Comparison of ENCODE assay signal across 9 mouse cellular contexts in genomic region chr1:93128710-93129349, GRCm38 (mm10). TPM values are rescaled to one million over a fixed set of nuclear protein-coding genes. Genes with fewer than 3 reads are reported as not detected.
DNase-seq lines count a peak whose midpoint lies in the region; ATAC-seq and TF ChIP-seq lines count a peak whose summit lies in the region.
"Had no signal": no experiment of that assay in that cellular context is flagged by ENCODE, and none has a peak within 500 bp of the region (broad histone marks: within the 10 kb centered on the region; RNA-seq: fewer than 3 reads in every experiment).

No protein-coding gene starts in this region.

- no peak overlapping the region for H3K9ac ChIP-seq in ES-E14 (ENCODE audit: insufficient read depth, low read depth, low read length, poor library complexity, severe bottlenecking)
- H3K9ac ChIP-seq in lung, embryonic 15.5 days = no peak overlapping the region
- H3K9ac ChIP-seq: heart, embryonic 13.5 days had no signal

- H3K4me3 ChIP-seq in ES-E14 (ENCODE audit: insufficient read depth in 1 of 2, low read depth in 1 of 2, low read length in 2 of 2, poor library complexity in 1 of 2, severe bottlenecking in 1 of 2) = no peak overlapping the region
- no peak overlapping the region for H3K4me3 ChIP-seq in lung, embryonic 15.5 days
- H3K4me3 ChIP-seq: heart, embryonic 13.5 days had no signal

- no peaks in the 10 kb centered on the region for H3K36me3 ChIP-seq in ES-E14 (ENCODE audit: control insufficient read depth, insufficient read depth, low read length, poor library complexity, severe bottlenecking)
- H3K36me3 ChIP-seq in lung, embryonic 15.5 days = no peaks in the 10 kb centered on the region
- H3K36me3 ChIP-seq: heart, embryonic 13.5 days had no signal

- in situ Hi-C loops in ES-E14 (cut with MboI; ENCODE audit: low sequenced_read_pairs in 2 of 2, unreplicated experiment in 2 of 2) = no loop called here

- peak; percentile 86 for DNase-seq in 3T3-L1 (ENCODE audit: low read depth, low spot score)
- peak; percentile 42 for DNase-seq in ES-E14 (ENCODE audit: low read depth, low spot score)
- peak; percentile 47 for DNase-seq in cerebellum, adult 8-10 months
- DNase-seq in frontal cortex, adult 2 months (ENCODE audit: extremely low spot score in 1 of 2, low spot score in 1 of 2) = peak; percentile 38 to 86
- DNase-seq in layer of hippocampus, adult 11-12 months (ENCODE audit: low spot score) = peak; percentile 83
- DNase-seq in right cerebral cortex, postnatal 36 days (ENCODE audit: low spot score in 2 of 2) = peak; percentile 50 to 59
- no peak for DNase-seq in thymus, postnatal 14 days

- WGBS in lung, embryonic 15.5 days = 22% methylated on average over 6 of the region's 6 CpGs

- H3K4me1 ChIP-seq in ES-E14 (ENCODE audit: control insufficient read depth in 2 of 2, insufficient read depth in 2 of 2, low read length in 2 of 2, poor library complexity in 1 of 2) = no peaks in the 10 kb centered on the region
- H3K4me1 ChIP-seq in lung, embryonic 15.5 days = 0 out of 2 replicates have a peak, but pooled peaks cover 6% of the 10 kb centered on the region
- H3K4me1 ChIP-seq: heart, embryonic 13.5 days had no signal

- no peaks in the 10 kb centered on the region for H3K9me3 ChIP-seq in ES-E14 (ENCODE audit: control insufficient read depth, insufficient read depth, low read depth, low read length)
- H3K9me3 ChIP-seq in lung, embryonic 15.5 days = no peaks in the 10 kb centered on the region
- H3K9me3 ChIP-seq: heart, embryonic 13.5 days had no signal

- no peak for ATAC-seq in lung, embryonic 15.5 days (ENCODE audit: borderline replicate concordance, extremely low read depth, low FRiP score, low TSS enrichment)

- no peak overlapping the region for H3K4me2 ChIP-seq in lung, embryonic 15.5 days
- H3K4me2 ChIP-seq: heart, embryonic 13.5 days had no signal

- no peak overlapping the region for H3K27ac ChIP-seq in ES-E14 (ENCODE audit: insufficient read depth, low read depth, low read length, poor library complexity, severe bottlenecking)
- H3K27ac ChIP-seq in lung, embryonic 15.5 days = peak overlapping the region; percentile 45; the same call in 1 of the 2 replicates
- H3K27ac ChIP-seq: heart, embryonic 13.5 days had no signal

- H3K27me3 ChIP-seq in lung, embryonic 15.5 days = no peaks in the 10 kb centered on the region

TF ChIP-seq in ES-E14, 5 proteins besides CTCF, POLR2A, EP300 and RAD21:
- TF ChIP-seq HCFC1 (IDR thresholded peaks at IDR 0.05; ENCODE audit: borderline replicate concordance, insufficient read depth, low read length) = no peak
- 0 out of 2 replicates have a peak, but pooled peaks have one; percentile 5 for TF ChIP-seq ZC3H11A (IDR thresholded peaks at IDR 0.05; ENCODE audit: borderline replicate concordance, low read depth, low read length)

RNA-seq across cellular contexts. Expression of gene Agxt, which starts 6.2 kb away (rescaled TPM):
- total RNA-seq in ES-E14 (2012; rRNA removed) = not detected in 2 replicates
- polyA plus RNA-seq in frontal cortex, adult 2 months (2012; rRNA removed) = not detected in 2 replicates
- polyA plus RNA-seq in lung, embryonic 15.5 days (2015; fragmentation: Nextera tagmentation; extraction: Ambion mirVana) = not detected in 2 replicates
- polyA plus RNA-seq: heart, embryonic 13.5 days had no signal

RNA-seq across cellular contexts. Expression of gene Kif1a, which starts 27.1 kb away (rescaled TPM):
- total RNA-seq in ES-E14 (2012; rRNA removed) = 8.2 and 10.2 TPM in 2 replicates
- polyA plus RNA-seq in frontal cortex, adult 2 months (2012; rRNA removed) = 305 and 323 TPM in 2 replicates
- polyA plus RNA-seq in lung, embryonic 15.5 days (2015; fragmentation: Nextera tagmentation; extraction: Ambion mirVana) = 6.5 and 10.8 TPM in 2 replicates

RNA-seq across cellular contexts. Expression of gene 2310007B03Rik, which starts 31.9 kb away (rescaled TPM):
- total RNA-seq in ES-E14 (2012; rRNA removed) = 0.62 and 0.90 TPM in 2 replicates
- not detected in 2 replicates for polyA plus RNA-seq in frontal cortex, adult 2 months (2012; rRNA removed)
- polyA plus RNA-seq in lung, embryonic 15.5 days (2015; fragmentation: Nextera tagmentation; extraction: Ambion mirVana) = 14.1 and 16.7 TPM in 2 replicates

RNA-seq across cellular contexts. Expression of gene Crocc2, which starts 39.7 kb away (rescaled TPM):
- total RNA-seq in ES-E14 (2012; rRNA removed) = 3.1 and 3.2 TPM in 2 replicates
- polyA plus RNA-seq in frontal cortex, adult 2 months (2012; rRNA removed) = 0.10 and 0.11 TPM in 2 replicates
- 3.2 and 3.7 TPM in 2 replicates for polyA plus RNA-seq in lung, embryonic 15.5 days (2015; fragmentation: Nextera tagmentation; extraction: Ambion mirVana)

Comparison
In these comparisons a context has a peak if more than half of its experiments do, and no peak if none do; other contexts are left out.
1. RNA of gene Kif1a, which starts 27.1 kb away (polyA plus RNA-seq): 305 to 323 TPM in frontal cortex, adult 2 months; 6.5 to 10.8 TPM in lung, embryonic 15.5 days; every median in the first group is over 10 times any median in the second.
2. RNA of gene 2310007B03Rik, which starts 31.9 kb away (polyA plus RNA-seq): 14.1 to 16.7 TPM in lung, embryonic 15.5 days; not detected in frontal cortex, adult 2 months; every median in the first group is over 10 times any median in the second.